Mouse (Mus musculus) activated CD4-positive, CD25-positive, alpha-beta regulatory T cell, adult 4 months (primary cell): Measurements from ENCODE around the gene Xpr1. TPM values are rescaled to one million over a fixed set of nuclear protein-coding genes. Genes with fewer than 3 reads are reported as not detected.

Experiments
- ATAC-seq: one replicate; pipeline ENCODE4 v1.8.0; 2017
- polyA plus RNA-seq, 2 experiments: library from polyadenylated mRNA; unstranded; fragments of 100-300 nt; shearing (Covaris generic); gene quantifications; one replicate each; pipeline ENCODE4 v1.2.1; 2017

Gene Xpr1
- polyA plus RNA-seq, 2 experiments from 2014 or later: 15.5 to 16.4 TPM

GRCm38 (mm10) chr1:155400056-155400455, 17.2 kb downstream of the Xpr1 start:
- ATAC-seq: no peak

DNA sequence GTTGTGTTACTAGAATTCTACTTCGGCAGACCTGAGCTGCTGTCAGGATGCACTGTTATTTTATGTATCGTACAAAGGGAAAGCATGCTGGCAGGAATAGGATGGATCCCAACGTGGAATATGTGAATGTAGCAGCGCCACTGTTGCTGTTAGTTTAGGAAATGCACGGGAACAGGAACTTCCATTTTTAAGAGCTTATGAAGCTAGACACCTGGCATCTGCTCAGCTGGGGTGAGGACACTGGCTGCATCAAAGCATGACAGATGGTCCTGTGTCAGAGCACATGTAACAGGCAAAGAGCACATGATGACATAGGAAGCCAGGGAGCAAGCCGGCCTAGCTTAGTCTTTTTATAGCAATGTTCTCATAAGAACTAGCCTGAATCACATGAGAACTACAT, 22.4 kb downstream of the Xpr1 start:
- no peak for ATAC-seq

GRCm38 (mm10) chr1:155394021-155394420, 23.2 kb downstream of the Xpr1 start:
- no peak for ATAC-seq

DNA sequence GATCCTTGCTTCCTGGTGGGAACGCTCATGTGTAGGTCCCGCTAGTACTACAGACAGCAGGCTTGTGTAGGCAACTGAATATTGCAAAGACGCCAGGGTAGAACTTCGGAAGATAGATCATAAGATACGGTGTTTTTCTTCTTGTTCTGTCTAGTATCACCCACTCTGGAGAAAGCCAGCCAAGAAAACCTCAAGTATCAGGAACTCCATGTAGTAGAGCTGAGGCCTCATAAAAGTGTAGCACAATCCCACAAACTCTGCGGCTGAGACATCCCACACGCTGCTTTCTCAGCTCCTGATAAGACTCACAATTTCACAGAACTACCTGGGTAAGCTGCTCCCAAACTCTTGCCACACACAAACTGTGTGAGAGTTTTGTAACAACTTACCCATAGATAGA, 24.4 kb downstream of the Xpr1 start:
- no peak for ATAC-seq

- no peak for ATAC-seq
Observed at GRCm38 (mm10) chr1:155391537-155391936, 25.7 kb downstream of the Xpr1 start.

GRCm38 (mm10) chr1:155388418-155388817, 28.8 kb downstream of the Xpr1 start:
- no peak for ATAC-seq

DNA sequence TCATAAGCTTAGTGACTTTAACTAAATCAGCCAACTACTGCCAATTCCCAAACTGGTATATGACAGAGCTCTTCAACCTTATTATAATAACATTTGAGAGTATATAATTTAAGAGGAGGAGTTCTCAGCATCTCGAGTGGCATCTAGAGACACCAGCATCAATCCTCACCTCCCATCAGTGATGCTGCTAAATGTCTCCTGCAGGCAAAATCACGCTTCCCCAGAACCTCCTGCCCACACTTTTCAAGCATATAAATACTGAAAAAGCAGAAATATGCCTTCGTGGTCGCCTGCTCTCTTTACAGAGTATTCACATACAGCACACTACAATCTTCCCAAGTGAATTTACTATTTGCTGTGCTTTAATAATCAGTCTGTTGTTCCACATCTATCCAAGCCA, 30.7 kb downstream of the Xpr1 start:
- ATAC-seq: no peak

DNA sequence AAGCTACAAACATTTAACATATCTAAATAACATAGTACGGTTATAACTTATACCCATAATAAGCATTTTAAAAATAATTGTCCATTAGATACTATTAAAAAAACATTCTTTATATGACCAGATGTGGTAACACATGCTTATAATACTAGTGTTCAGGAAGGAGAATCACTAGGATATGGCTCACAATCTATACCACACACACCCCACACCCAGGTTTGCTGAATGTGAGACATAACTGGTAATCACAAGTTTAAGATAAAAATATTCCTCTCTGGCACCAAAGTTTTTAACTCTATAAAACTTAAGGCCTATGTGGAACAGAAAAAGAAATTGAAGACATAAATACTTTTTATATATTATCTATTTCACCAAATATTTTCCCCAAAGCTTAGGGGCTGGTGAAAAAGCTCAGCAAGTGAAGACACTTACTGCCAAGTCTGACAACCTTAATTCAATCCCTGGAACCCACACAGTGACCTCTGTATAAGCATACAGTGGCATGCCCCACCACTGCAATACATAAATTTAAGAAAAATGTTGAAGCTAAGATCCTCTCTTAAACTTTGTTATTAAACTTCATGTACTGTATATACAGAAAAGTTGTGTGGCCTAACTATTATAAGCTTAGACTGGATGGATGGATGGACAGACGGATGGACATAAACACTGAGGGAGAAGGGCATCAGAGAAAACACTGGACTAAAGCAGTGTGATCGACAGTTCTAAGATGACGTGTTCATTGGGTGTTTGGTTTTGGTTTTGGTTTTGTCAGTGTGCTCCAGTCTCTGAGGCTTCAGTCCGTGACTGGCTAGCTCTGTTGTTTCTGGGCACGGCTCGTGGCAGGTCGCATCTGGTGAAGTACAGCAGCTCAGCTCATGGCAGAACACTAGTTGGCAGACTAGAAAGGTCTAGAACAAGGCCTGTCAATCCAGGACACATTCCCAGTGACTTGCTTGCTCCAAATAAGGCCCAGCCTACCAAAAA, 33.6 kb downstream of the Xpr1 start:
- ATAC-seq: peak; percentile 92

DNA sequence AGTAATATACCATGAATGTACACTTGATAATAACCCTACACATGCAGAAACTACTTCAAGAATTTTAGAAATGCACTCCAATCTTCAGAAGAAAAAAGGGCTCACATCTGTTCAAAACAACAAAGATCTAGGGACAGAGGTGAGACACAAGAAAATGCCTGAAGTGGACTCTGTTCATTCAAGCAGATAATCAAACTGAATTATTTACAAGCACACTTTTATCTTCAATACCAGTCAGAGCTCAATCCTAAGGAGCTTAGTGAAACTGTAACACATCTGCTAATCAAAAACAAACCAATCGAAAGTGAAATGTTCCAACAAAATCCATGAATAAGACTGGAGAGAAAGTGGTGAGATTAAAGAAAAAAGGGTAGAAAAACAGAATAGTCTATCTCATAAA, 35.3 kb downstream of the Xpr1 start:
- no peak for ATAC-seq

- ATAC-seq: no peak
Observed at GRCm38 (mm10) chr1:155379289-155379688, 37.9 kb downstream of the Xpr1 start.

- no peak for ATAC-seq
Observed at GRCm38 (mm10) chr1:155372821-155373220, 44.4 kb downstream of the Xpr1 start.

DNA sequence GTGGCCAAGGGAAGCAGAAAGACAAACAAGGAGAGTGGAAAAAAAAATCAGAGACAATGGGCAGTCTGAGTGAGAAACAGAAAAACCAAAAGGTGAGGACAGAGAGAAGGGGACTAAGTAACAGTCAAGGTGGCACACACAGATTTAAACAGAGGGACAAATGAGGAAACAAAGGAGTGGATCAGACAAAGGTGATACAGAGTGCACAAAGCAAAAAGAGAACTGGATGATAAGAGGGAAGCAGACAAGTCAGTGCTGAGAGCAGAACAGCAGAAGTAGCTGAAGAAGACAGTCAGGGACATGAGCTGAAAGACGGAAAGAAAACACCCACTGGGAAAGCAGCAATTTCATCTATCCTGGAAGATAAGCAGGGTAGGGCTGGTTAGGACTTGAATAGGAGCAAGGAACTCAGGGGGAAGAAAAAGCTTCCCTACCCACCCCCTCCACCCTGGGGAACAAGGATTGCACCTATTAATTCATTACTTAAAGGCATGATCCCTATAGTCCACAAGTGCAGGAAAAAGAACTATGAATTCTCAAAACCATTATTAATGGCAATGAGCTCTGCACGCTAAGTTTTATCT, 47.0 kb downstream of the Xpr1 start:
- no peak for ATAC-seq

GRCm38 (mm10) chr1:155366366-155366765, 50.8 kb downstream of the Xpr1 start:
- ATAC-seq: no peak

GRCm38 (mm10) chr1:155361502-155362126, 55.6 kb downstream of the Xpr1 start:
- ATAC-seq: peak; percentile 72

DNA sequence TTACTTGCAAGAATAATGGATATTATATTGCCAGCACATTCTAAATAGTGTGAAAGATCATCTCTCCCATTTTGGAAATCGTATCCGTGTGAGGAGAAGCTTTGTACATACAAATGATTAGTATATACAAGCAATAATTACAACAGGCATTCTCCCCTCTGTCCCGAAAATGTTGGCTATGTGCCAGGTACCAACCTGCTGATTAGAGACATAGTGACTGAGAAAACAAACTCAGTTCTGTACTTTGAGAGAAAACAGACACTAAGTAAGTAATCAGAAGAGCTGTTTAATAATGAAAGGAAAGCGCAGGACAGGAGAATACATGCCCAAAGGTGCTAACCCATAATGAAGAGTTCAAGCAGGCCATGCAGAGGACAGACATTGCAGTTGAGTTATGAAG, 64.1 kb downstream of the Xpr1 start:
- ATAC-seq: no peak

DNA sequence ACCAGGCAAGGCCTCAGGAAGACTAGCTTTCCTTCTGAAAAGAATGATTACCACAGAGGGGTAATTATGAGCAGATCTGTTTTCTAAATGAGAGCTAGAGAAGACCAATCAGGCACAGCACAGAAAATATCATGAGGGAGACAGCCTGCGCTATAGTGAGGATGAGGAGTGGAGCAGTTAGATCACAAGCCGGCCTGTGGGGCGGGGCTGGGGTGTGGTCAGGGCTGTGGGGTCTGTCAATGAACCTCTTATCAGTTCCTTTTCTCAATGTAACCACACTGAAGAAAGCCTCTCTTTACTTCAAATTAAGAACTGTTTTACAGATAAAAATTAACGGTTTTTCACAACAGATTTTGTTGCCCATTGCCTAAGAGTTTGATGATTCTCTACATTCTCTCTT, 65.7 kb downstream of the Xpr1 start:
- ATAC-seq: no peak

DNA sequence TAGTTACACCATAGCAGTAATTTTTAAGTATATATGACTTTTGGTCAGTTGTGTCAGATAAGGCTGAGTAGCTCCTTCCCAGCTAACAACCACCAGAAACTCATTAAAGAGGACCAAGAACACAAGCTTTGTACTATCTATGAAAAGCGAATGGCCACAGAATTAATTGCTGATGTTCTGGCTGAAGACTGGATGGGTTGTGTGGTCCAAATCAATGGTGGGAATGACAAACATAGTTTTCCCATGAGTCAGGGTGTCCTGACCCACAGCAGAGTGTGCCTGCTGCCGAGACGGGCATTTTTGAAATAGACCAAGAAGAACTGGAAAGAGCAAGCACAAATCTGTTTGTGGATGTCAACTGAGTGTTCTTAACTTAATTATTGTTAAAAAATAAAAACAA, 68.7 kb downstream of the Xpr1 start:
- ATAC-seq: no peak

GRCm38 (mm10) chr1:155347339-155347738, 69.9 kb downstream of the Xpr1 start:
- no peak for ATAC-seq

DNA sequence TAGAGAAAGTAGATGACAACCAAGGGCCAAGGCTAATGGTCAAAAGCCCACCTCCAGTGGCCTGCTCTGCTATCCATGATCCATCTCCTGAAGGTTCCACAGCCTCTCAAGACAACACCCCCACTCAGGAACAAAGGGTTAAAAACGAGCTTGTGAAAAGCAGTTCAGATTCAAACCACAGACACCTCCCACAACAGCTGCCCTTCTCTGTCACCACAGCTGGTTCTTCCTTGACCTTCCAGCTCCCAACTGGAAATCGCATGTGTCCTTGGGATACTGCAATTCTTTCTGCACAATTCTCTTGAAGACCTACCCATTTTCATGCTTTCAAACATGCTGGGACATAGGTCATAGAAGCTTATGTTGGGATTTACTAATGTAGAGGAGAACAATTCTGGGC, 73.2 kb downstream of the Xpr1 start:
- no peak for ATAC-seq

- ATAC-seq: no peak
Observed at GRCm38 (mm10) chr1:155339622-155340021, 77.6 kb downstream of the Xpr1 start.

DNA sequence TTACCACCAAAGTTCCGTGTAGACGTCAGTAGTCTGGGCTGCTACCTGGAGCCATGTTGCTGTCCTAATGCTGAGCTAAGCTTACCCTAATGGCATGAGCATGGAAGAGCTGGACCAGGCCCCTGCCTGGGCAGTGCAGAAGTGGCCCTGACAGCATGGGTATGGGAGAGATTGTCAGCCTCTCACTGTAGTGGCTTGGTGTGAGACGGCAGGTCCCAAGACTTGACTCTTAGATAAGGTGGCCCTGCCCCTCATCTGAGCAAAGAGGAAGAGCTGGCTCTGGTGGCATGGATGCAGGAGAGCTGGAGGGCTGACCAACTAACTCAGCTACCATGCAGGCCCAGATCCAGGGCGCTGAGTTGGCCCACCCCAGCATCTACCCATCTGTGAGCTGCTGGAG, 79.9 kb downstream of the Xpr1 start:
- no peak for ATAC-seq

DNA sequence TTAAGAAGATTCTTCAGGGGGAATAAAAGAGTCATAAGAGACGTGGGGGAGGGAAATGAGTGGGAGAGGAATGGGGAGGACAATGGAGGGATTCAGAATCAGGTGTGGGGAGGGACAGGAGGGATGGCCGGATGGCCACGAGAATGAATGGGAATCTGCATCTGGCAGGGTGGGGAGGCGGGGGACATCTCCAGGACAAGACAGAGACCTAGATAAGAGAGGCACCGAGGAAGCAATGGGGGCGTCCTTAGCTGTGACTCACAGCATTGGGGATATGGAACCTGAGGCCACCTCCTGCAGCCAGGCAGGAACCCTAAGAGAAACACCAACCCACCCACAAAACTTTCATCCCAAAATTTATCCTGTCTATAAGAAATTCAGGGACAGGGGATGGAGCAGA, 81.3 kb downstream of the Xpr1 start:
- ATAC-seq: no peak

- no peak for ATAC-seq
Observed at GRCm38 (mm10) chr1:155322183-155322582, 95.0 kb downstream of the Xpr1 start.
